Mouse (Mus musculus) limb, embryonic 15.5 days (tissue): ENCODE measurements around the gene Tas1r1. TPM values are rescaled to one million over a fixed set of nuclear protein-coding genes. Genes with fewer than 3 reads are reported as not detected.
A peak's percentile ranks its signal among the peaks of the same experiment; 100 is the strongest.

Source experiments
- ATAC-seq: fragments of 200-750 bp; cut with Nextera tagmentation; 2 replicates; pipeline ENCODE4 v1.8.0; 2017; ENCODE audit warnings: low read depth, moderate TSS enrichment; ENCODE audit not compliant: insufficient number of reproducible peaks, low FRiP score, low TSS enrichment
- H3K27ac ChIP-seq: fragments of 300-500 bp; sonication (generic); 2 replicates; pipeline ENCODE4 v1.5.1; 2015; ENCODE audit warnings: moderate library complexity, mild to moderate bottlenecking, inconsistent platforms
- H3K27me3 ChIP-seq: fragments of 300-500 bp; sonication (generic); 2 replicates; pipeline ENCODE4 v1.6.1; 2015; ENCODE audit warnings: inconsistent platforms
- H3K36me3 ChIP-seq: fragments of 300-500 bp; sonication (generic); 2 replicates; pipeline ENCODE4 v1.6.1; 2015; ENCODE audit warnings: inconsistent platforms
- H3K4me1 ChIP-seq: fragments of 300-500 bp; sonication (generic); 2 replicates; pipeline ENCODE4 v1.6.1; 2015; ENCODE audit warnings: inconsistent platforms
- H3K4me2 ChIP-seq: fragments of 300-500 bp; sonication (generic); 2 replicates; pipeline ENCODE4 v1.6.1; 2015; ENCODE audit warnings: mild to moderate bottlenecking, inconsistent platforms
- H3K4me3 ChIP-seq: fragments of 300-500 bp; sonication (generic); 2 replicates; pipeline ENCODE4 v1.5.1; 2015; ENCODE audit warnings: mild to moderate bottlenecking, inconsistent platforms
- H3K9ac ChIP-seq: fragments of 300-500 bp; sonication (generic); 2 replicates; pipeline ENCODE4 v1.6.1; 2015; ENCODE audit warnings: inconsistent platforms
- H3K9me3 ChIP-seq: fragments of 300-500 bp; sonication (generic); 2 replicates; pipeline ENCODE4 v1.6.1; 2016; ENCODE audit warnings: inconsistent platforms
- WGBS: fragments of 180-500 bp; shearing (Covaris S2); methylation state at CpG from one replicate; pipeline ENCODE4 v1.1.7; 2015; 5-methylcytosine and 5-hydroxymethylcytosine counted together
- polyA plus RNA-seq: library from polyadenylated mRNA; unstranded; fragments of >200 nt; fragmentation: Nextera tagmentation; extraction: Ambion mirVana; gene quantifications from 2 replicates; pipeline ENCODE4 v1.2.1, GENCODE M21; 2015

The Tas1r1 gene
- polyA plus RNA-seq = 0.81 and 1.7 TPM in 2 replicates

DNA sequence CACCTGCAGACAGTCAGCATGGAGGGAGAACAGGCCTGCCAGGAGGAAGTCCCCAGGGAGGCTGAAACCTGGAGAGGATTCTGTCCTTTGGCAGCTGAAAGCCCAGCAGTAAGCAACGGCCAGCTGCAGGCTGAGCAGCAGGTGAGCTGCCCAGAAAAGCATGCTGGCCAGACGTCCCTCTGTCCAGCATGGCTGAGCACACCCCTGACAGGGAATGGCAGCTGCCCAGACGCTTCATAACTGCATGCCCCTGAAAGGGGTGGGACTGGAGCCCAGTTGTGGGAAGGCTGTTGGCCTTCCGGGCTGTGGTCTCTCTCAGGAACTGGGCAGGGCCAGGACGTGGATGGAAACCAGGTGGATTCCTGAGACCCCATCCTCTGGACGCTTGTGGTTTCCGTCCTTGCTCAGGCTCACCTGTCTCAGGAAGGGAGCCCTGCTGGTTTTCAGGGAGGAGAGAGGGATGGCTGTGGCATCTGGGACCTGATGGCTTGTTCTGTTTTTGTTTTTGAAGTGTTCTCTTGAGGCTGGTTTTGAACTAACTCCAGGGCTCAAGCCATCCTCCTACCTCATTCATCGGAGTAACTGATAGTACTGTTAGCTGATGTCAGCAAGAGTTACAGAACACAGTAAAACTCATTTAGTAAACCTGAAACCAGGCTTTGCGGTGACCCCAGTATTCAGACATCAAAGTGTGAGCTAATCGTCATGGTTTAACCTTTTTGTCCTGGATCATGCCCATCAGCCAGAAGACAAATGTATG lies at the start of gene Tas1r1:
Gene Tas1r1, minus strand, starts transcription at position 344 of the 760 bp plus-strand sequence.
- 36% methylated on average over 10 of the region's 10 CpGs for WGBS
- Histone ChIP-seq H3K4me3 (peak within 1 kb of the TSS; percentile 100), H3K4me1 (peaks cover 21% of the 10 kb centered on the region), H3K9ac (peak within 1 kb of the TSS; percentile 96), H3K27ac (peak within 1 kb of the TSS; percentile 43), H3K27me3 (no peaks in the 10 kb centered on the region), H3K4me2 (peak within 1 kb of the TSS; percentile 88), H3K9me3 (no peaks in the 10 kb centered on the region), H3K36me3 (peaks cover 25% of the 10 kb centered on the region)
- peak; percentile 25; the same call in 1 of the 2 replicates for ATAC-seq

DNA sequence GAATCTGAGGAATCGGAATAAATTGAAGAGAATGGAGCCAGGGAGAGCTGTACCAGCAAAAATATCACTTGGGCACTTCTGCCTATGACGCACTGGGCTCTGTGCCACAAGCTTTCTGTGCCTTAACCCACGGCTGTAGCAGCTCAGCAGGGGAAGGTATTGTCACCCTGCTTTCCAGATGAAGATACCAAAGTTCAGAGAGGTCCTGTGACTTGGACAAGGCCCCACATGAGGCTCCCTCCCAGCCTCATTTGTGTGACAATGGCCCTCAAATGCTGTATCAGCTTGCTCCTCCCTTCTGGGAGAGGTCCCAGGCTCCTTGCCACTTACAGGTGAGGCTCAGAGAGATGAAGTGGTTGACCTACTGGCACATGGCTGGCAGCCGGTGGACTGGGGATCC lies 49.8 kb upstream of the Tas1r1 start:
- Histone ChIP-seq H3K9me3 (no peaks in the 10 kb centered on the region), H3K27me3 (no peaks in the 10 kb centered on the region), H3K4me3 (peak overlapping the region; percentile 79), H3K36me3 (peaks cover 7% of the 10 kb centered on the region; the same call in 1 of the 2 replicates), H3K4me1 (peaks cover 43% of the 10 kb centered on the region), H3K9ac (no peak overlapping the region), H3K4me2 (peak overlapping the region; percentile 86; the same call in 1 of the 2 replicates), H3K27ac (no peak overlapping the region)
- WGBS = 44% methylated on average over 4 of the region's 4 CpGs
- ATAC-seq = no peak

DNA sequence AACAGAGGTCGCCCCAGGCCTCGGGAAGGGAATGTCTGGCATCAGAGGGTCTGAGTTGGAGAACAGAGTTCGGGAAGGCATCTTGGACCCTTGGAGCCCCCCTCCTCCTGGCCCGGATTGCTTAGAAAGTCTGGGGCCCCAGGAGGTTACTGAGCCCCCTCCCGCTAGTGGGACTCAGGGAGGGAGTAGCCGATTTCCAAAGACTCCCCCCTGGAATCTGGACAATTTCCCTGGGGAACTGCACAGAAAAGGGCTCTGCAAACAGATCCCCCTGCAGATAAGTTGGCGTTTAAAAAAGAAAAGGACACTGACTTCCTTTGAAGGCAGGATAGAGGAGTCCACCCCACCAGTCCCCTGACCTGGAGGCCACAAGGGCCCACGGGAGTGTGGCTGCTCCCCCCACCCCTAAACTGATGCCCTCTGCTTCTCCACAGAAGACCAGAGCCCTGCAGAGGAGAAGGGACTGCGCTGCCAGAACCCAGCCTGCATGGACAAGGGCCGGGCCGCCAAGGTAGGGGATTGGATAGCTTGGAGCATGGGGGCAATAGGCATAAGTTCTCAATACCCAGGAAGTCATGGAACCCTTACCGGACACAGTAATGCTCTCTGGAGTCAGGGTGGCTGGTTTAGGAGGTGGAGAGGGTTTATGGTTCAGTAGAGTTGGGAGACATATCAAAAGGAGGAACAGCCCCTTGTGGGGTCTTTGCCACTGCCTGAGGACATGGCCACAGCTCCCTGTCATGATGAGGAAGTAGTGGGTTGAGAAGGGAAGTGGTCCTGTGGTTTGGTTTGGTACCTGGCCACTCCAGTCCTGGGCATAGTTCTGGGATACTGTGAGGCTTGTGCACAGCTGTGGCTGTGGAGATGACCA lies 49.1 kb upstream of the Tas1r1 start:
- H3K4me1 ChIP-seq = peaks cover 36% of the 10 kb centered on the region
- H3K9ac ChIP-seq = peak overlapping the region; percentile 86
- peaks cover 7% of the 10 kb centered on the region; the same call in 1 of the 2 replicates for H3K36me3 ChIP-seq
- H3K4me3 ChIP-seq = peak overlapping the region; percentile 79
- H3K9me3 ChIP-seq = no peaks in the 10 kb centered on the region
- H3K27ac ChIP-seq = peak overlapping the region; percentile 74
- no peak for ATAC-seq
- 3% methylated on average over 12 of the region's 12 CpGs for WGBS
- H3K4me2 ChIP-seq = peak overlapping the region; percentile 86
- H3K27me3 ChIP-seq = no peaks in the 10 kb centered on the region

DNA sequence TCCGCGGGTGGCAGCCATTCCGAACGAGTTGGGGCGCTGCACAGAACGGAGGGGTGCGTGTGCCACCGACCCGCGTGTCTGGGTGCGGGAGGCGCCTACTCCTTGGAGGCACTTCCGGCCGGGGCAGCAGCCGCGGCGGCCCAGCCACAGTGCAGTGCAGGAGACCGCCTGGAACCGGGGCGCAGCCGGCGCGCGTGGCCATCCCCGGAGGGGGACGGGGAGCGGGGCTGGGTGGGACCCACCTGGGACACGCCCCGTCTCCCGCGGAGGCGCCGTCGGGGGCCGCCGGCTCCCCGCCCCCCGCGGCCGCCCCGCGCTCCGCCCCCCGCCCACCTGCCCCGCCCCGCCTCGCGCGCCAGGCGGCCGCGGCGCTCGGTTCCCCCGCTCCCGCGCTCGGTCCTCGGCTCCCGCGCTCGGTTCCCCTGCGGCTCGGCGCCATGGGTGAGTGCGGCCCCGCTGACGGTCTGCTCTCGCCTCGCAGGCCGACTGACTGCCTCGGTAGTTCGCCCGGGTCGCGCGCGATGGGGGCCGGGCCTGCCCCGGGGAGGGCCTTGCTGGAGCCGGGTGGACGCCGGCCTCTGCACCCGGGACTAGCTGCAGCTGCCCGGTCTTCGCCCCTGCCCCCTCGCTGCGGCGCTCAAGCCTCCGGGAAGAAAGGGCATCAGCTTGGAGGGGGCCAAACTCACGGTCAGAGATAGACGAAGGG lies 48.3 kb upstream of the Tas1r1 start:
- WGBS = under 1% methylated on average over 58 of the region's 92 CpGs

DNA sequence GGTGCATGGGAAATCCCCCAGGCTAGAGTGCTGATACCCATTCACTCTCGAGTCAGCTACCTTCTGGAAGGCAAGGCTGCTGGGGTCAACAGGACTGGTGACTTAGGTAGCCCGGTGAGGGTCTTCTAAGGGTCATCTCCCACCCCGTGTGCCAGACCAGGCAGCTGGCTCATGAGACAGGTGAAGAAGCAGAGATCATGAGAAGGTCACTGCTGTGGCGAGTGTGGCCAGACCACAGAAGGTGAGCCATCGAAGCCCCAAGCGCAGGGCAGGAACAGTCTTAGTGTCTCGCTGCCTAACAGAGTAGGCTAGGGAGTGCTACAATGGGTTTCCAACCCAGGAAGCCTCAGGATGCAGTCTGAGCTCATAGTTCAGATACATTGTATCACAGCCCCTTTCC lies 46.2 kb upstream of the Tas1r1 start:
- Histone ChIP-seq H3K4me1 (peaks cover 32% of the 10 kb centered on the region), H3K36me3 (peaks cover 7% of the 10 kb centered on the region; the same call in 1 of the 2 replicates), H3K4me3 (no peak overlapping the region), H3K27ac (no peak overlapping the region), H3K9ac (no peak overlapping the region), H3K4me2 (no peak overlapping the region), H3K27me3 (no peaks in the 10 kb centered on the region), H3K9me3 (no peaks in the 10 kb centered on the region)
- ATAC-seq = no peak
- 84% methylated on average over 7 of the region's 7 CpGs for WGBS

More for the DNA sequence above, 48.3 kb upstream of the Tas1r1 start:
- Histone ChIP-seq H3K27ac (peak overlapping the region; percentile 74), H3K27me3 (no peaks in the 10 kb centered on the region), H3K4me1 (peaks cover 32% of the 10 kb centered on the region), H3K36me3 (peaks cover 7% of the 10 kb centered on the region; the same call in 1 of the 2 replicates), H3K9ac (peak overlapping the region; percentile 86), H3K4me2 (peak overlapping the region; percentile 86), H3K9me3 (no peaks in the 10 kb centered on the region), H3K4me3 (peak overlapping the region; percentile 79)
- ATAC-seq = peak; percentile 82

DNA sequence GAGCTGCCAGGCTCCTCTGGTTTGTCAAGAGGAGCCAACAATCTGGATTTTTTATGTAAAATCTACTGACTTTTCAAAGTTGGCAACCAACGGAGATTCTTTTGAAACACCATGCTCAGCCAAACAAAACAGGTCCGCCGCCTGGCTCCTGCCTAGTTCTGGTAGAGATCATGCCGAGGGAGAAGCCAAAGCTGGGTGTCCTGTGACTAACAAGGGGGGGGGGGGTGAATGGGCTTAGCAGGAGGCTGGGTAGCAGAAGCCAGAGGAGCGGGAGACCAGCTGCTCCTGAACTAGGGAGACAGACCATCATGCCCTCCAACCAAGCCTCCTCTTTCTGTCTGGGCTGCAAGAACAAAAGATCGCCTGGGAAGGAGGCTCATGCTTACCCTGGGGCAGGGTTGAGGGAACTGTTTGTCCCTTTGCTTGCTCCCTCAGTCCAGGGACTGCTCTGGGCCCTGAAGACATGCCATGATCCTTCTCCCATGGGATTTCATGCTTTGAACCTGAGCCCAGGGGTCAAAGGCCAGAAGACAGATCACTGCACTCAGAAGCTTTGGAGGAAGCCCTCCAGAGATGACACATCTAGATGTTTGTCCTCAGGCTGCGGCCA lies 45.3 kb upstream of the Tas1r1 start:
- Histone ChIP-seq H3K4me2 (no peak overlapping the region), H3K36me3 (0 out of 2 replicates have a peak, but pooled peaks cover under 1% of the 10 kb centered on the region), H3K27me3 (no peaks in the 10 kb centered on the region), H3K4me3 (no peak overlapping the region), H3K4me1 (peaks cover 27% of the 10 kb centered on the region), H3K27ac (0 out of 2 replicates have a peak overlapping the region, but pooled peaks have one; percentile 2), H3K9me3 (no peaks in the 10 kb centered on the region), H3K9ac (no peak overlapping the region)
- ATAC-seq = no peak
- 58% methylated on average over 7 of the region's 7 CpGs for WGBS

DNA sequence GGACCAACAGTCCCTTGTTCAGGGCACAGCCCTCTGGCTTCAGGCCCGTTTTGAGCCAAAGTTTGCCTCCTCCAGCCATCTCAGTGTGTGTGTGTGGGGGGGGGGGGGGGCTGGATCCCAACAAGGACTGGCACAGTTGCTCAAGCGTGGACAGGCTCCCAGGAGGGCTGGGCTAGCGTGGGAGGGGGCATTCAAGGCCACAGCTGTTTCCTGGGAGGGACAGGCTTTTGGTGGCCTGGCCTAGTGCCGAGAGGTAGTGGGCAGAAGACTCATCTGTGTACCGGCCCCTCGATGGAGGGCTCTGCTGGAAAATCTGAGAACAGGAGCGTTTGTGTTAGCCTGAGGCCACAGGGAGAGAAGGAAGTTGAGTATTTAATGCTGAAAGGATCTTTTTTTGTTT lies 41.6 kb upstream of the Tas1r1 start:
- no peaks in the 10 kb centered on the region for H3K27me3 ChIP-seq
- H3K9me3 ChIP-seq = no peaks in the 10 kb centered on the region
- no peaks in the 10 kb centered on the region for H3K36me3 ChIP-seq
- no peak overlapping the region for H3K27ac ChIP-seq
- no peak for ATAC-seq
- H3K9ac ChIP-seq = no peak overlapping the region
- H3K4me3 ChIP-seq = no peak overlapping the region
- no peak overlapping the region for H3K4me2 ChIP-seq
- 47% methylated on average over 7 of the region's 7 CpGs for WGBS
- H3K4me1 ChIP-seq = peaks cover 7% of the 10 kb centered on the region; the same call in 1 of the 2 replicates

DNA sequence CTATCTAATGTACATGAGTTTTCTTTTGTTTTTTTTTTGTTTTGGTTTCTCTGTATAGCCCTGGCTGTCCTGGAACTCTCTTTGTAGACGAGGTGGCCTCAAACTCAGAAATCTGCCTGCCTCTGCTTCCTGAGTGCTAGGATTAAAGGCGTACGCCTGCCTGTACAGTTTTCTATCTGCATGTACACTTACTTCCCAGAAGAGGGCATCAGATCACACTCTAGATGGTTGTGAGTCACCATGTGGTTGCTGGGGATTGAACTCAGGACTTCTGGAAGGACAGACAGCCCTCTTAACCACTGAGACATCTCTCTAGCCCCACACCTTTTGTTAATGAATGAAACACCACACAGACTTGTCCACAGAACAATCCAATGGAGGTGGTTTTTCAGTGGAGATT lies 40.9 kb upstream of the Tas1r1 start:
- Histone ChIP-seq H3K4me2 (no peak overlapping the region), H3K9ac (no peak overlapping the region), H3K36me3 (no peaks in the 10 kb centered on the region), H3K4me3 (no peak overlapping the region), H3K27ac (no peak overlapping the region), H3K27me3 (no peaks in the 10 kb centered on the region), H3K9me3 (no peaks in the 10 kb centered on the region), H3K4me1 (peaks cover 6% of the 10 kb centered on the region; the same call in 1 of the 2 replicates)
- ATAC-seq = no peak
- WGBS = 90% methylated on average over 3 of the region's 3 CpGs

DNA sequence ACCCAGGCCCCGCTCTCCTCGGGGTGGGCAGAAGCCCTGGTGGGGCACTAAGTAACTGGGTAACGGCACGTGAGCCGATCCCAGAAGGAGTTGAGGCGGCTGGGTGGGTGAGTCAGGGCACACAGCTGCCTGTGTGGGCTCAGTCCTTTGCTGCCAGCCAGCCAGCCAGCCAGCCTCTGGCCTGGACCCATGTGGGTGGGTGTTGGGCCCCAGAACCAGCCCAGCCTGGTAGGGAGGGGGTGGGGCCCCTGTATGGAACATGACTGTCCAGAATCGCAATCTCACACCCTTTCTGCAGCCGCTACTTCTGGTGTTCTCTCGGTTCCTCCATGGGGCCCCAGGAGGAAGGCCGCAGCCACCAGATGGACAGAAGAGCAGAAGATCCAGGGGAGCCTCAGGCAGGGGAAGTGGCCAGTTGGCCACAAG lies 39.8 kb upstream of the Tas1r1 start:
- ATAC-seq = no peak
- H3K9me3 ChIP-seq = no peaks in the 10 kb centered on the region
- H3K27me3 ChIP-seq = no peaks in the 10 kb centered on the region
- H3K36me3 ChIP-seq = no peaks in the 10 kb centered on the region
- no peak overlapping the region for H3K4me3 ChIP-seq
- peaks cover 10% of the 10 kb centered on the region for H3K4me1 ChIP-seq
- H3K4me2 ChIP-seq = no peak overlapping the region
- H3K27ac ChIP-seq = no peak overlapping the region
- WGBS = 78% methylated on average over 10 of the region's 10 CpGs
- H3K9ac ChIP-seq = no peak overlapping the region

DNA sequence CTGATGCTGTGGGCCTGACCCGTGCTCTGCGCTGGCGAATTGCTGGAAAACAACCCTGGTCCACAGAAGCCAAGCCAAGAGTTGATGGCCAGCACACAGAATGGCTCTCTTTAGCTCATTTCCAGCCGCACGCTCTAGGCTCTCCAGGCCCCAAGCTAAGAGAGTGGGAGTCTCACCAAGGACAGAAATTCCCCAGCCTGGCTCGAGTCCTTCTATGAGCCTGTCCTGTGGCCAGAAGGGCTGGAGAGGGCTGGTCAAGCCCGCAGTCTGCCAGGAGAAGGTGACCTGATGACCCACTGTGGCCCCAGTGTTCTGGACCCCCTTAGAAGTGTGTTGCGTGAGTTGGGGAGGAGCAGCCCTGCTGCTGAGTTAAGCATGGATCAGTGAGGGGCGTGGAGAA lies 38.8 kb upstream of the Tas1r1 start:
- H3K27me3 ChIP-seq = no peaks in the 10 kb centered on the region
- no peak for ATAC-seq
- no peak overlapping the region for H3K27ac ChIP-seq
- H3K9ac ChIP-seq = no peak overlapping the region
- 89% methylated on average over 9 of the region's 9 CpGs for WGBS
- peaks cover 17% of the 10 kb centered on the region for H3K4me1 ChIP-seq
- no peaks in the 10 kb centered on the region for H3K9me3 ChIP-seq
- no peaks in the 10 kb centered on the region for H3K36me3 ChIP-seq
- H3K4me3 ChIP-seq = no peak overlapping the region
- H3K4me2 ChIP-seq = no peak overlapping the region

DNA sequence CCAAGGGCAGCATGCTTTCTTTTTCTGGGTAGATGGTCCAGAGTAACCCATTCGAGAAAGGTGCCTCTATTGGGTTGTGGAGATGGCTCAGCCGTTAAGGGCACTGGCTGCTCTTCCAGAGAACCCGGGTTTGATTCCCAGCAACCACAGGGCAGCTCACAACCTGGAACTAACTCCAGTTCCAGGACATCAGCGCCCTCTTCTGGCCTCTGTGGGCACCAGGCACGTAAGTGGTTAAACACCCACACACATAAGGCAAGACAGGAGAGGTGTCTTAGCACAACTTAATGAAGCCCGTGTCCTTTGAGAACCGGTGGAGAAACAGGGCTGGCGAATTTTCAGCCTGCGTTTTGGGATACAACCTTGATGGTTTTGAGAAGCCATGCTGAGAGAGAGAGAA lies 36.2 kb upstream of the Tas1r1 start:
- WGBS = 83% methylated on average over 9 of the region's 9 CpGs
- ATAC-seq = no peak

More for the DNA sequence above, 36.2 kb upstream of the Tas1r1 start:
- Histone ChIP-seq H3K27me3 (no peaks in the 10 kb centered on the region), H3K9me3 (no peaks in the 10 kb centered on the region), H3K27ac (no peak overlapping the region), H3K4me2 (no peak overlapping the region), H3K36me3 (no peaks in the 10 kb centered on the region), H3K4me1 (peaks cover 37% of the 10 kb centered on the region), H3K4me3 (no peak overlapping the region), H3K9ac (no peak overlapping the region)
